Mouse (Mus musculus) lung, postnatal 36 days (tissue): ENCODE results near the gene Tmem126a.

Source experiments
- DNase-seq: peaks from one replicate; pipeline ENCODE4 v3.0.0; 2022; ENCODE audit warnings: mixed read lengths

Tmem126a gene

GRCm38 (mm10) chr7:90456845-90457468, at the start of gene Tmem126a:
TSS of gene Tmem126a (minus strand) at chr7:90457229.
- DNase-seq: peak; percentile 91

GRCm38 (mm10) chr7:90482607-90483006, 25.6 kb upstream of the Tmem126a start:
- no peak for DNase-seq

- DNase-seq: peak; percentile 39
Observed at GRCm38 (mm10) chr7:90476313-90477245, 19.6 kb upstream of the Tmem126a start, which contains the start of gene Dlg2. TSS of gene Dlg2 (plus strand) at chr7:90476672.

GRCm38 (mm10) chr7:90475793-90476312, 18.8 kb upstream of the Tmem126a start, which contains the start of gene Tmem126b:
TSS of gene Tmem126b (minus strand) at chr7:90476001.
- DNase-seq: peak; percentile 99

GRCm38 (mm10) chr7:90473511-90473910, 16.5 kb upstream of the Tmem126a start:
- DNase-seq: no peak

GRCm38 (mm10) chr7:90461441-90461840, 4.4 kb upstream of the Tmem126a start:
- DNase-seq: no peak

- peak; percentile 65 for DNase-seq
Observed at GRCm38 (mm10) chr7:90460930-90461329, 3.9 kb upstream of the Tmem126a start.

- no peak for DNase-seq
Observed at GRCm38 (mm10) chr7:90460330-90460729, 3.3 kb upstream of the Tmem126a start.

GRCm38 (mm10) chr7:90457517-90457916, 488 bp upstream of the Tmem126a start:
- DNase-seq: peak; percentile 26

GRCm38 (mm10) chr7:90456149-90456844, 732 bp downstream of the Tmem126a start:
- DNase-seq: no peak

GRCm38 (mm10) chr7:90444206-90444605, 12.8 kb downstream of the Tmem126a start:
- no peak for DNase-seq

- DNase-seq: peak; percentile 70
Observed at GRCm38 (mm10) chr7:90443101-90444091, 13.6 kb downstream of the Tmem126a start.

GRCm38 (mm10) chr7:90442518-90443080, 14.4 kb downstream of the Tmem126a start, which contains the start of gene Crebzf:
TSS of gene Crebzf (plus strand) at chr7:90442729.
- peak; percentile 99 for DNase-seq

- no peak for DNase-seq
Observed at GRCm38 (mm10) chr7:90442070-90442469, 15.0 kb downstream of the Tmem126a start.

GRCm38 (mm10) chr7:90440044-90440443, 17.0 kb downstream of the Tmem126a start:
- DNase-seq: no peak

- no peak for DNase-seq
Observed at GRCm38 (mm10) chr7:90432221-90432620, 24.8 kb downstream of the Tmem126a start.

GRCm38 (mm10) chr7:90427006-90427405, 30.0 kb downstream of the Tmem126a start:
- peak; percentile 20 for DNase-seq

GRCm38 (mm10) chr7:90426020-90427001, 30.7 kb downstream of the Tmem126a start, which contains the start of gene Ccdc89:
TSS of gene Ccdc89 (plus strand) at chr7:90426577.
- DNase-seq: peak; percentile 92

GRCm38 (mm10) chr7:90409934-90410333, 47.1 kb downstream of the Tmem126a start:
- peak; percentile 80 for DNase-seq
